Mouse (Mus musculus) liver, adult 2 months (tissue): Measurements from ENCODE around the gene Tha1.

Experiments
- CTCF ChIP-seq: fragments of 200-500 bp; IDR thresholded peaks from 2 replicates; pipeline ENCODE4 v1.5.1; 2011; ENCODE audit warnings: low read depth, low read length, control low read depth
- POLR2A ChIP-seq: fragments of 200-500 bp; IDR thresholded peaks from 2 replicates; pipeline ENCODE4 v1.6.1; 2011; ENCODE audit warnings: low read length, control low read depth; ENCODE audit not compliant: insufficient read depth; ENCODE audit errors: extremely low read depth

DNA sequence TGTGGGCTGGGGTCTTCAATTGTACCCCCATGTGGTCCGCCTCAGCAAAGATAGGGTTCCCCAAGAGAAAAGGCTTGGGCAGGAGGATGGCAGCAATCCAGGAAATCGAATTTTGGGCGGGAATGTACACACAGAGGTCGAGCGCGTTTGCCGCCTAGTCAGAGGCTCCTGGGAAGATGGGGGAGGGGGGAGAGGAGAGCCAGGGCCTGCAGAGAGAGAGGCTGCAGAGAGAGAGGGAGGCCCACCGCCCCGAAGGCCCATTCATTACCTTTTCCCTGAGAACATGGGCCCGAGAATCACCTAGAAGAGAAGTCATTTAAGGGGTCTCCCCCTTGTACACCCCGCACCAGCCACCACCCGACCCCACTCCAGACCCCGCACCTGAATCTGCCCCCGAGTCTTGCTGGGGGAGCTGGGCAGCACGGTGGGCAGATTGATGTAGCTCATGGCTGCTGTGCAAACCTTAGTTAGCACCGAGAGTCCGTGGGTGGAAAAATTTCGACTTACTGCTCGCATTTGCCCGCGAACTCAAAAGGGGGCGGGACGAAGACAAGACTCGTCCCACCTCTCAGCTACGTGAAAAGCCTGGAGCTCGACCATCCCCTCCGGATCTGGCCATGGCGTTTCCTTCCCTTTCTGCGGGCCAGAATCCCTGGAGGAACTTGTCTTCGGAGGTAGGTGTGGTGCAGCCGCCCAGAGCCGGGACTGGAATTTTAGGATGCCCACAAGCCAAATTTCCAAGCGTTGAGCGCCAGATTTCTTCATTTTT, 47.8 kb downstream of the Tha1 start, which contains the start of the genes Afmid and Tk1:
- peak; percentile 85 for TF ChIP-seq POLR2A
- TF ChIP-seq CTCF = no peak
